Mouse (Mus musculus) embryonic facial prominence, embryonic 11.5 days (tissue): ENCODE measurements around the gene Sugp2. TPM values are rescaled to one million over a fixed set of nuclear protein-coding genes. Genes with fewer than 3 reads are reported as not detected.
"Not testable (repeated sequence)": the region's sequence is repeated elsewhere in the genome, so short reads cannot be mapped to it uniquely, and the experiment has no call there.

Experiments used
- ATAC-seq: fragments of 200-750 bp; cut with Nextera tagmentation; replicated peaks from 2 replicates; pipeline ENCODE4 v1.8.0; 2017; ENCODE audit warnings: low read depth; ENCODE audit not compliant: insufficient number of reproducible peaks, low FRiP score, low TSS enrichment
- DNase-seq: peaks from one replicate; pipeline ENCODE4 v3.0.0-alpha.2; 2015; ENCODE audit warnings: low spot score
- H3K27ac ChIP-seq: fragments of 300-500 bp; sonication (generic); replicated peaks from 2 replicates; pipeline ENCODE4 v1.5.1; 2014; ENCODE audit warnings: mild to moderate bottlenecking, low read depth, low read length, control low read depth
- H3K27me3 ChIP-seq: fragments of 300-500 bp; sonication (generic); 2 replicates; pipeline ENCODE4 v1.6.1; 2014; ENCODE audit warnings: mild to moderate bottlenecking, low read length, moderate library complexity, mixed read lengths; ENCODE audit not compliant: control insufficient read depth, insufficient read depth
- H3K36me3 ChIP-seq: fragments of 300-500 bp; sonication (generic); replicated peaks from 2 replicates; pipeline ENCODE4 v1.6.1; 2014; ENCODE audit warnings: low read depth, mild to moderate bottlenecking, low read length, moderate library complexity, mixed read lengths; ENCODE audit not compliant: control insufficient read depth, insufficient read depth
- H3K4me1 ChIP-seq: fragments of 300-500 bp; sonication (generic); 2 replicates; pipeline ENCODE4 v1.6.1; 2014; ENCODE audit warnings: low read length, mixed read lengths; ENCODE audit not compliant: control insufficient read depth, insufficient read depth
- H3K4me2 ChIP-seq: fragments of 300-500 bp; sonication (generic); 2 replicates; pipeline ENCODE4 v1.6.1; 2014; ENCODE audit warnings: low read depth, mild to moderate bottlenecking, control low read depth, low read length, moderate library complexity
- H3K4me3 ChIP-seq: fragments of 300-500 bp; sonication (generic); 2 replicates; pipeline ENCODE4 v1.5.1; 2014; ENCODE audit warnings: low read depth, low read length, control low read depth
- H3K9ac ChIP-seq: fragments of 300-500 bp; sonication (generic); replicated peaks from 2 replicates; pipeline ENCODE4 v1.6.1; 2014; ENCODE audit warnings: mild to moderate bottlenecking, control low read depth, low read length
- H3K9me3 ChIP-seq: fragments of 300-500 bp; sonication (generic); replicated peaks from 2 replicates; pipeline ENCODE4 v1.6.1; 2016; ENCODE audit warnings: mild to moderate bottlenecking, low read length, inconsistent platforms, mixed read lengths; ENCODE audit not compliant: control insufficient read depth
- WGBS: fragments of 180-500 bp; shearing (Covaris S2); extraction: QIAGEN DNeasy Blood & Tissue Kit; methylation state at CpG from one replicate; pipeline ENCODE4 v1.1.7; 2014; 5-methylcytosine and 5-hydroxymethylcytosine counted together
- polyA plus RNA-seq: library from polyadenylated mRNA; unstranded; fragments of >200 nt; fragmentation: Nextera tagmentation; extraction: Ambion mirVana; gene quantifications from 2 replicates; pipeline ENCODE4 v1.2.1, GENCODE M21; 2014

The Sugp2 gene
- polyA plus RNA-seq, 1 experiment from 2014 or later = 31.4 TPM

- H3K9ac ChIP-seq = no peak overlapping the region
Measured at GRCm38 (mm10) chr8:70215092-70215491, 18.9 kb upstream of the Sugp2 start.

GRCm38 (mm10) chr8:70216161-70216560, 17.9 kb upstream of the Sugp2 start:
- not testable (repeated sequence) for H3K9ac ChIP-seq, H3K4me3 ChIP-seq, H3K9me3 ChIP-seq, DNase-seq, ATAC-seq, H3K4me1 ChIP-seq, H3K36me3 ChIP-seq, H3K27ac ChIP-seq, H3K27me3 ChIP-seq, H3K4me2 ChIP-seq
- WGBS = 71% methylated on average over 3 of the region's 3 CpGs

More at GRCm38 (mm10) chr8:70215092-70215491, 18.9 kb upstream of the Sugp2 start:
- Histone ChIP-seq H3K36me3 (no peaks in the 10 kb centered on the region), H3K9me3 (no peaks in the 10 kb centered on the region), H3K4me3 (no peak overlapping the region), H3K4me2 (no peak overlapping the region), H3K27me3 (no peaks in the 10 kb centered on the region), H3K4me1 (peaks cover 5% of the 10 kb centered on the region), H3K27ac (no peak overlapping the region)
- ATAC-seq (no peak), DNase-seq (no peak)
- WGBS = 76% methylated on average over 5 of the region's 5 CpGs

- Histone ChIP-seq H3K4me2 (no peak overlapping the region), H3K9me3 (no peaks in the 10 kb centered on the region), H3K4me3 (no peak overlapping the region), H3K27me3 (no peaks in the 10 kb centered on the region), H3K27ac (no peak overlapping the region), H3K36me3 (no peaks in the 10 kb centered on the region), H3K9ac (no peak overlapping the region), H3K4me1 (no peaks in the 10 kb centered on the region; the same call in 1 of the 2 replicates)
- WGBS = 67% methylated on average over 1 of the region's 1 CpGs
- ATAC-seq (no peak), DNase-seq (no peak)
Measured at GRCm38 (mm10) chr8:70216566-70216965, 17.5 kb upstream of the Sugp2 start.

- no peak overlapping the region for H3K9ac ChIP-seq
- DNase-seq (no peak), ATAC-seq (no peak)
- H3K27me3 ChIP-seq = no peaks in the 10 kb centered on the region
- no peaks in the 10 kb centered on the region for H3K4me1 ChIP-seq
- no peaks in the 10 kb centered on the region for H3K9me3 ChIP-seq
- no peak overlapping the region for H3K27ac ChIP-seq
- no peak overlapping the region for H3K4me2 ChIP-seq
- H3K36me3 ChIP-seq = no peaks in the 10 kb centered on the region; the same call in 1 of the 2 replicates
- no peak overlapping the region for H3K4me3 ChIP-seq
Measured at GRCm38 (mm10) chr8:70217441-70217840, 16.6 kb upstream of the Sugp2 start.

- no peak for DNase-seq
- no peak for ATAC-seq
- Histone ChIP-seq H3K4me2 (no peak overlapping the region), H3K27me3 (no peaks in the 10 kb centered on the region), H3K9me3 (no peaks in the 10 kb centered on the region), H3K9ac (no peak overlapping the region), H3K36me3 (no peaks in the 10 kb centered on the region; the same call in 1 of the 2 replicates), H3K27ac (no peak overlapping the region), H3K4me3 (no peak overlapping the region), H3K4me1 (no peaks in the 10 kb centered on the region)
- 56% methylated on average over 5 of the region's 5 CpGs for WGBS
Measured at GRCm38 (mm10) chr8:70219107-70219684, 14.8 kb upstream of the Sugp2 start.

GRCm38 (mm10) chr8:70220236-70220840, 13.7 kb upstream of the Sugp2 start:
- no peak overlapping the region for H3K4me3 ChIP-seq
- H3K27me3 ChIP-seq = no peaks in the 10 kb centered on the region
- H3K9ac ChIP-seq = no peak overlapping the region
- ATAC-seq (no peak), DNase-seq (no peak)
- no peaks in the 10 kb centered on the region for H3K9me3 ChIP-seq
- no peaks in the 10 kb centered on the region; the same call in none of the 2 replicates for H3K36me3 ChIP-seq
- WGBS = 67% methylated on average over 8 of the region's 8 CpGs
- no peaks in the 10 kb centered on the region for H3K4me1 ChIP-seq
- no peak overlapping the region for H3K27ac ChIP-seq
- no peak overlapping the region for H3K4me2 ChIP-seq

- no peaks in the 10 kb centered on the region for H3K9me3 ChIP-seq
- DNase-seq = no peak
- H3K4me2 ChIP-seq = no peak overlapping the region
- H3K4me3 ChIP-seq = no peak overlapping the region
- no peak overlapping the region for H3K27ac ChIP-seq
- 88% methylated on average over 3 of the region's 3 CpGs for WGBS
- no peaks in the 10 kb centered on the region for H3K27me3 ChIP-seq
- H3K4me1 ChIP-seq = no peaks in the 10 kb centered on the region
- H3K36me3 ChIP-seq = no peaks in the 10 kb centered on the region; the same call in none of the 2 replicates
- no peak for ATAC-seq
- H3K9ac ChIP-seq = no peak overlapping the region
Measured at GRCm38 (mm10) chr8:70220911-70221310, 13.1 kb upstream of the Sugp2 start.

GRCm38 (mm10) chr8:70222041-70222440, 12.0 kb upstream of the Sugp2 start:
- ATAC-seq (no peak), DNase-seq (no peak)
- H3K9me3 ChIP-seq = no peaks in the 10 kb centered on the region
- H3K4me2 ChIP-seq = no peak overlapping the region
- H3K4me1 ChIP-seq = no peaks in the 10 kb centered on the region
- 92% methylated on average over 12 of the region's 12 CpGs for WGBS
- H3K4me3 ChIP-seq = no peak overlapping the region
- no peak overlapping the region for H3K9ac ChIP-seq
- H3K36me3 ChIP-seq = no peaks in the 10 kb centered on the region; the same call in none of the 2 replicates
- H3K27ac ChIP-seq = no peak overlapping the region
- no peaks in the 10 kb centered on the region for H3K27me3 ChIP-seq
